8 mouse cellular contexts compared by ENCODE assay signal in the genomic region with DNA sequence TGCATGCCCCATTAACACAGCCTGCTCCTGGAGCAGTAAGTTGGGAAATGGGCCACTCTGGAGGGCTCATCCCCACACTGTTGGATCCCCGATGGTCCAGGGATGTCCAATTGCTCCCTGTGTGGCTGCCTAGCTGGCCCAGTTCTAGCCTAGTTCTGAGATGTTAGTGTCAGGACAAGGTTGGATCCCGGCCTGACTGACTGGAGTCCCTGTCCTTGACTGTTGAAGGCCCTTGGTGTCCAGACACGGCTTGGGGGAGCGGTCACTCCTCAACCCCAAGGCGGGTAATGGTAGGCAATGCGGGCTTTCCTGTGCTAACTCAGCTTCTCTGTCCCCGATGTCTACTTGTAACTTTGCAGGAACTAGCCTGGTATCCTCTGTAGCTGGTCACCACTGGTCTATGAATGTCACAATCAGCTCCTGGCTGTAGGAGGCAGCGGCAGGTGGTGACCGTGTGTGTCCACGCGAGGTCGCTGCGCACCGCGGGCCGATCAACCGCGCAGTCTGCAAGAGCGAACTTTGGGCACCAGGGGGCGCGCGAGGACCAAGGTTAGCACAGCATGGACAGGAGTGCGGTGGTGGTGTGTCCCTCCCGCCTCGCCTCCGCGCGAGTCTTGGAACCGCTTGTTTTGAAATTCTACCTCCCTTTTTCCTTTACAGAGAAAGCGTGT. TPM values are rescaled to one million over a fixed set of nuclear protein-coding genes. Genes with fewer than 3 reads are reported as not detected.
DNase-seq lines count a peak whose midpoint lies in the region; ATAC-seq and TF ChIP-seq lines count a peak whose summit lies in the region.

No protein-coding gene starts in this region.

- H3K4me3 ChIP-seq in left cerebral cortex, adult 2 months, result peak overlapping the region; percentile 30; the same call in 1 of the 2 replicates

- H3K27ac ChIP-seq in left cerebral cortex, adult 2 months, result no peak overlapping the region

- intact Hi-C loops in left cerebral cortex, adult 2 months (cut with DNase I), result loop anchor here (1.0 to 10.0 kb wide), 8 partner anchors 72 to 1643 kb away; no protein-coding TSS in a partner anchor

- peak; percentile 93 for DNase-seq in ZHBTc4 (ENCODE audit: low read depth, low spot score)
- DNase-seq in gastrocnemius, adult 8-10 months (ENCODE audit: low spot score in 2 of 2), result peak; percentile 84
- DNase-seq in hindlimb bud, embryonic 11.5 days (ENCODE audit: extremely low spot score, low read depth, low spot score), result peak; percentile 58
- peak; percentile 91 to 99 for DNase-seq in left cerebral cortex, adult 2 months (ENCODE audit: extremely low spot score in 1 of 2, low spot score in 2 of 2)
- DNase-seq in right cerebral cortex, adult 18-20 months, result peak; percentile 91
- peak; percentile 100 for DNase-seq in urinary bladder, adult 2 months (ENCODE audit: low spot score)

- ATAC-seq in common myeloid progenitor, adult 5-6 weeks (replicated peaks; ENCODE audit: low read depth, poor library complexity, severe bottlenecking), result peak; percentile 100
- peak; percentile 99 for ATAC-seq in megakaryocyte, adult 5-6 weeks (ENCODE audit: poor library complexity, severe bottlenecking)

- TF ChIP-seq CTCF in left cerebral cortex, adult 2 months (IDR thresholded peaks at IDR 0.05), result peak; percentile 100

RNA-seq across cellular contexts. Expression of a gene that starts 40.7 kb away (rescaled TPM):
- total RNA-seq in common myeloid progenitor, adult 5-6 weeks (2017), result 143 and 170 TPM in 2 replicates
- 100 to 1,000 TPM; 122 to 152 (median 140) TPM for total RNA-seq in gastrocnemius, adult 8-10 months (2022)
- 10 to 100 TPM; 97.6 to 99.2 TPM for total RNA-seq in left cerebral cortex, adult 2 months (2021)
- total RNA-seq in megakaryocyte, adult 5-6 weeks (2015), result 68.7 and 69.5 TPM in 2 replicates
- 83.5 and 92.3 TPM in 2 replicates for total RNA-seq in megakaryocyte, adult 5-6 weeks (2017)
- polyA plus RNA-seq in urinary bladder, adult 2 months (2012; rRNA removed), result 91.4 and 92.0 TPM in 2 replicates
